Mouse (Mus musculus): ENCODE results near the gene Slc7a6. TPM values are rescaled to one million over a fixed set of nuclear protein-coding genes. Genes with fewer than 3 reads are reported as not detected.

Slc7a6 gene
- total RNA-seq, 1 experiment from 2014 or later, result 11.1 TPM

- no peak for ATAC-seq (replicated peaks; ENCODE audit: insufficient number of reproducible peaks, low FRiP score, low TSS enrichment, poor library complexity, severe bottlenecking)
These were observed 66.1 kb downstream of the Slc7a6 start for GRCm38 (mm10) chr8:106234567-106235261.

- no peak for ATAC-seq (replicated peaks; ENCODE audit: insufficient number of reproducible peaks, low FRiP score, low TSS enrichment, poor library complexity, severe bottlenecking)
These were observed 68.4 kb downstream of the Slc7a6 start for GRCm38 (mm10) chr8:106237106-106237505.

Other genes with a start within 250 kb of the Slc7a6 start
- gene Ctrl, start 235.0 kb upstream of the Slc7a6 start, total RNA-seq (2017), result not detected in 3 replicates
- gene Psmb10, start 230.4 kb upstream of the Slc7a6 start, total RNA-seq (2017), result 98.5 to 154 TPM (median 99.0 TPM) in 3 replicates
- not detected in 3 replicates for gene Lcat, start 225.5 kb upstream of the Slc7a6 start, total RNA-seq (2017)
- 2.7 to 13.5 TPM (median 8.1 TPM) in 3 replicates for gene Slc12a4, start 202.8 kb upstream of the Slc7a6 start, total RNA-seq (2017)
- gene Dpep3, start 189.4 kb upstream of the Slc7a6 start, total RNA-seq (2017), result 0.96 to 1.7 TPM (median 0.97 TPM) in 3 replicates
- gene Dus2, start 177.5 kb upstream of the Slc7a6 start, total RNA-seq (2017), result 4.4 to 16.1 TPM (median 14.3 TPM) in 3 replicates
- gene Dpep2nb, start 162.9 kb upstream of the Slc7a6 start, total RNA-seq (2017), result 1.2 to 2.1 TPM (median 1.3 TPM) in 3 replicates
- gene Ddx28, start 157.0 kb upstream of the Slc7a6 start, total RNA-seq (2017), result 25.7 to 34.8 TPM (median 33.9 TPM) in 3 replicates
- 69.7 to 114 TPM (median 95.6 TPM) in 3 replicates for gene Nfatc3, start 110.0 kb upstream of the Slc7a6 start, total RNA-seq (2017)
- not detected in 3 replicates for gene Esrp2, start 31.9 kb upstream of the Slc7a6 start, total RNA-seq (2017)
- gene Pla2g15, start 18.5 kb upstream of the Slc7a6 start, total RNA-seq (2017), result 7.7 to 8.6 TPM (median 8.2 TPM) in 3 replicates
- 65.9 to 77.4 TPM (median 66.8 TPM) in 3 replicates for gene Slc7a6os, start 42.1 kb downstream of the Slc7a6 start, total RNA-seq (2017)
- gene Prmt7, start 42.1 kb downstream of the Slc7a6 start, total RNA-seq (2017), result 9.3 to 14.4 TPM (median 10.9 TPM) in 3 replicates
- gene Smpd3, start 169.1 kb downstream of the Slc7a6 start, total RNA-seq (2017), result 0.48 to 1.1 TPM in 2 of 3 replicates, not detected in the other
- 8.2 to 12.2 TPM (median 11.8 TPM) in 3 replicates for gene Zfp90, start 246.5 kb downstream of the Slc7a6 start, total RNA-seq (2017)